Mouse (Mus musculus) C2C12 (cell line): ENCODE results near the gene Col4a1. TPM values are rescaled to one million over a fixed set of nuclear protein-coding genes. Genes with fewer than 3 reads are reported as not detected.

ENCODE experiments used
- H3K27me3 ChIP-seq: one replicate; pipeline ENCODE4 v1.6.1; 2011; ENCODE audit not compliant: control insufficient read depth, insufficient read depth, insufficient read length
- H3K36me3 ChIP-seq: one replicate; pipeline ENCODE4 v1.6.1; 2011; ENCODE audit not compliant: control insufficient read depth, insufficient read depth
- H3K4me3 ChIP-seq: one replicate; pipeline ENCODE4 v1.5.1; 2011; ENCODE audit warnings: mild to moderate bottlenecking, control low read depth; ENCODE audit not compliant: poor library complexity, insufficient read depth, severe bottlenecking
- H3K79me2 ChIP-seq: one replicate; pipeline ENCODE4 v1.6.1; 2011; ENCODE audit not compliant: control insufficient read depth, insufficient read depth
- H3K79me3 ChIP-seq: one replicate; pipeline ENCODE4 v1.6.1; 2011; ENCODE audit warnings: low read depth, control low read depth
- H3ac ChIP-seq: one replicate; pipeline ENCODE3; 2011; ENCODE audit warnings: low read depth; ENCODE audit not compliant: control insufficient read depth, insufficient read length
- CEBPB ChIP-seq: IDR thresholded peaks from one replicate; pipeline ENCODE4 v1.6.1; 2011; ENCODE audit warnings: low read depth, mild to moderate bottlenecking, control low read depth, moderate library complexity
- CTCF ChIP-seq: IDR thresholded peaks from one replicate; pipeline ENCODE4 v1.5.1; 2011; ENCODE audit not compliant: control insufficient read depth, insufficient read depth, insufficient read length
- FOSL1 ChIP-seq: IDR thresholded peaks from one replicate; pipeline ENCODE4 v1.8.0; 2011; ENCODE audit warnings: mild to moderate bottlenecking, low read length; ENCODE audit not compliant: poor library complexity, insufficient read depth, severe bottlenecking
- MAX ChIP-seq: IDR thresholded peaks from one replicate; pipeline ENCODE4 v1.6.1; 2011; ENCODE audit warnings: mild to moderate bottlenecking, control low read depth
- MYOD1 ChIP-seq: IDR thresholded peaks from one replicate; pipeline ENCODE4 v1.6.1; 2011; ENCODE audit warnings: low read depth; ENCODE audit not compliant: control insufficient read depth, insufficient read length
- MYOG ChIP-seq: IDR thresholded peaks from one replicate; pipeline ENCODE4 v1.6.1; 2011; ENCODE audit not compliant: control insufficient read depth, insufficient read length; ENCODE audit errors: extremely low read depth
- USF1 ChIP-seq: IDR thresholded peaks from one replicate; pipeline ENCODE4 v1.6.1; 2011; ENCODE audit warnings: low read depth, mild to moderate bottlenecking, control low read depth, moderate library complexity
- polyA plus RNA-seq: library from polyadenylated mRNA; unstranded; fragments of >200 nt; fragmentation: generic; extraction: Trizol; gene quantifications from one replicate; pipeline ENCODE4 v1.2.1, GENCODE M21; 2012; ENCODE audit warnings: missing spikeins

The Col4a1 gene
- polyA plus RNA-seq, 1 experiment, result 74.7 TPM

DNA sequence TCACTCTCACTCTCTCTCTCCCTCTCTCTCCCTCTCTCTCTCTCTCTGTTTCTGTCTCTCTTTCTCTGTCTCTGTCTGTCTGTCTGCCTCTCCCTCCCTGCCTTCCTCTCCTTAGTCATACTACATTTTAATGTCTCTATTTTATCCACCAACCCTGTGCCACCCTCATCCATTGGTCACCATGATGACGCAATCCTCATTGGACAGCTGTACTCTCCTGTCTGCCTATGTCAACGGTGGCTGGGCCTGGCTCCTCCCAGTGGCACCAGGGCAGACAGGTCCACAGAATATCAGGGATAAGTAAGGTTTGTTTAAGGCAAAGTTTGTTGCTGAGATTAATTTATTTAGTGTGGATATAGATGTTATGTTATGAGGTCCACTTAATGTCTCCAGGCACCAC lies 143.2 kb downstream of the Col4a1 start:
- no peaks in the 10 kb centered on the region for H3K27me3 ChIP-seq
- TF ChIP-seq MYOD1 (peak; percentile 49), MYOG (no peak), CEBPB (peak; percentile 85), FOSL1 (no peak), CTCF (no peak)
- H3K79me2 ChIP-seq, result no peaks in the 10 kb centered on the region
- no peak overlapping the region for H3K4me3 ChIP-seq
- no peak overlapping the region for H3ac ChIP-seq
- no peaks in the 10 kb centered on the region for H3K36me3 ChIP-seq
- no peaks in the 10 kb centered on the region for H3K79me3 ChIP-seq

DNA sequence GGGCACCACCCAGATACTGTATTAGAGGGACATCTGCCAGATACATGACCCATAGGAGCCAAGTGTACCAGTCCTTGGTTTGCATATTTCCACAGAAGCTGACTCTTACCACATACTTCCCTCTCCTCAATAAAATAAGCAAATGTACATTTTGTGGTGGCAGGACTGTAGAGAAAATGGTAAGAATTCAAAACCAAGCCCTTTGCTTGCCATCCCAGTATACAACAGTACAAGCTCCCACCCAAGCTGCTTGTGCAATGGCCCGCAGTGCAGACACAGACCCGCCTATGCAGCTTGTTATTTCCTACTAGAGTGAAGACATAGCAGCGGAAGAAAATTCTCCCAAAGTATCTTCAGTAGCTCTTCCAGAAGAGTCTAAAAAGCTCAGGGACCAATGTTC lies 143.8 kb downstream of the Col4a1 start:
- H3ac ChIP-seq, result no peak overlapping the region
- no peak for TF ChIP-seq USF1
- no peaks in the 10 kb centered on the region for H3K27me3 ChIP-seq
- no peaks in the 10 kb centered on the region for H3K79me2 ChIP-seq
- no peaks in the 10 kb centered on the region for H3K79me3 ChIP-seq
- no peaks in the 10 kb centered on the region for H3K36me3 ChIP-seq
- H3K4me3 ChIP-seq, result no peak overlapping the region

DNA sequence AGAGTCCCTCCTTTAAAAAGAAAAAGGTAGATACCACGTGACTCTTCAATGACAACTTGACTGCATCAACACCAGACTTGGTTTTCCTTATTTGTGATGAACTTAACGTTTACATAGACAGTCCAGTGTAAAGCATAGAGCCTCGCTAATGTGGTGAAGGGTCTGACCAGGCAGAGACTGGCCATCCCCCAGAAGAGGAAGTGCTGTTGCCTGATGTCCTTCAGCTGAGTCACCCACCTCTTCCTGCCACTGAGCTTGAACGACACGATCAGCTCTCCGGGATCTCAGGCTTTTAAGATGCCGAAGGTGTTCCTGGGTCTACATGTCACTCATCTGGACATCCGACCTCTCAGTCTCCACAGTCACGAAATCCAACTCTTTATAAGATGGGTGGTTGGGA lies 144.7 kb downstream of the Col4a1 start:
- TF ChIP-seq CTCF (no peak), FOSL1 (no peak), MAX (no peak)
- H3K4me3 ChIP-seq, result no peak overlapping the region

DNA sequence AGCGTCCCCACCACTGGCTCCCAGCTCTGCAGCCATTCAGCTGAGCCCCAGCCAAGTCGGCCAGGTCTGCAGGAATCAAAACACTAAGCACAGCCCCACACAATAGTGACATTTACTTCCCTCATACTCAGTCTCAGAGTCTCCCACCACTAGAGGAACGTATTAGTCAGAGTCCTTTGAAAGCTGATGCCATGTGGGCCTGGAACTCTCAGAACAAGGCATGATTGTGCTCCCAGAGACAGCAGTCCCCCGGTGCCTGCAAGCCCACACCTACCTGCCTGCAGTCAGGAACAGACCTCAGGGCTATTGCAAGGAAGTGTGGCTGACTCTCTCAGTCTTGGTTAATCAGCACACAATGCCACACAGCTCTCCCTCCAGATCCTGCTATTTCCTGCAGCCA lies 147.0 kb downstream of the Col4a1 start:
- H3K36me3 ChIP-seq, result no peaks in the 10 kb centered on the region
- TF ChIP-seq MYOD1 (no peak), FOSL1 (no peak), MAX (no peak), CEBPB (no peak), CTCF (no peak), USF1 (no peak), MYOG (no peak)
- H3K79me2 ChIP-seq, result no peaks in the 10 kb centered on the region
- H3K79me3 ChIP-seq, result no peaks in the 10 kb centered on the region
- no peak overlapping the region for H3K4me3 ChIP-seq
- no peak overlapping the region for H3ac ChIP-seq
- no peaks in the 10 kb centered on the region for H3K27me3 ChIP-seq

More for the DNA sequence above, 144.7 kb downstream of the Col4a1 start:
- Histone ChIP-seq H3K79me2 (no peaks in the 10 kb centered on the region), H3K27me3 (no peaks in the 10 kb centered on the region), H3ac (no peak overlapping the region), H3K36me3 (no peaks in the 10 kb centered on the region), H3K79me3 (no peaks in the 10 kb centered on the region)

DNA sequence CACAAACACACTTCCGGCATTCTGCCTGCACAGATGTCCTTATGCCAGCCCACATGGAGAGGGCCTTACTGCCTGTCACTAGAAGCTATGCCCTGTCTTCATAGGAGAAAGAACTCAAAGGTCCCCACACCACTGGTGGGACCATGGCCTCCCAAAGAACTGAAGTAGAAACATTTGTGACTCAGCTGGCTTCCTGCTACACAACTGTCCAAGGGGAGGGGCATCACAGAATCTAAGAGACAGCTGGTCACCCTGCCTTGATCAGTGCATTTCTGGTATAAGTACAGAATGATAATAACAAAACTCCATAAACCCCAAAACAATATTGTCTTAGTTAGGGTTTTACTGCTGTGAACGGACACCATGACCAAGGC lies 156.3 kb downstream of the Col4a1 start:
- no peaks in the 10 kb centered on the region for H3K79me2 ChIP-seq
- peak; percentile 35 for TF ChIP-seq MYOD1
- TF ChIP-seq FOSL1, result no peak
- no peak for TF ChIP-seq USF1
- TF ChIP-seq CEBPB, result no peak
- no peak for TF ChIP-seq MYOG
- no peak for TF ChIP-seq CTCF
- TF ChIP-seq MAX, result no peak
- H3K79me3 ChIP-seq, result no peaks in the 10 kb centered on the region
- H3ac ChIP-seq, result no peak overlapping the region
- no peak overlapping the region for H3K4me3 ChIP-seq
- no peaks in the 10 kb centered on the region for H3K27me3 ChIP-seq
- H3K36me3 ChIP-seq, result no peaks in the 10 kb centered on the region

DNA sequence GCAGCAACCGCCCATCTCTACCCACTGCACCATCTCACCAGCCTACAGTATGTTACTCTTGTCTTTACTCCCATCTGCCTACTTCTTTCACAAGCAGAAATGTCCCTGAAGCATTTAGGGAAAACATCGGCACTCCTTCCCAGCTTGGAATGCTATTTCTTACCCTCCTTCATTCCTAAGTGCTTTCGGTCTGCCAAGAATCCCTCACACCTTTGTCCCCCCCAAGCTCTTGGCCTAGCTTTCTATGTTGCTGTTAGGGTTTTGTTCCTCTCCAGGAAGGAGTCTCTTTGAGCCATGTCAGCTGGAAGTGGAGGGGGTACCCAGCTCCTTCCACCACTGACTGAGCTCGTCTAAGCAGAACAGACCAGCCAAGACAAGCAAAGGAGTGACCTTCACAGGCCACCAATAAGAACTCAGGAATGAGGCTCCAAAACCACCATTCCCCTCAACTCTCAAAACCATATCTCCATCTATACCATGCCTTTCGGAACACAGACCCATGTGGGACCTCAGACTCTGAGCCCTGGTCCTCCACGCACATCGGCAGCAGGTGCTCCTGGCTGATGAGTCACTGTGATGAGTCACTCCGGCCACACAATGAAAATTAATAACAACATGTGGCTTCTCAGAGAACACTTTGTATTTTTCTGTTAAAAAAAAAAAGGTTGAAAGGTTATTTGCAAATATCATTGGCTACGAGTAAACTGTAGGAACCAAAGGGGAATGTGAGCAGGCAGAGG lies 156.9 kb downstream of the Col4a1 start:
- no peaks in the 10 kb centered on the region for H3K36me3 ChIP-seq
- no peaks in the 10 kb centered on the region for H3K27me3 ChIP-seq
- H3K4me3 ChIP-seq, result no peak overlapping the region
- H3K79me3 ChIP-seq, result no peaks in the 10 kb centered on the region
- no peak overlapping the region for H3ac ChIP-seq
- no peaks in the 10 kb centered on the region for H3K79me2 ChIP-seq
- no peak for TF ChIP-seq CEBPB
- TF ChIP-seq CTCF, result no peak
- TF ChIP-seq MYOD1, result peak; percentile 91
- peak; percentile 85 for TF ChIP-seq FOSL1
- peak; percentile 47 for TF ChIP-seq MAX
- TF ChIP-seq MYOG, result no peak
